Mouse (Mus musculus): ENCODE results near the gene Anapc2. TPM values are rescaled to one million over a fixed set of nuclear protein-coding genes. Genes with fewer than 3 reads are reported as not detected.
A peak's percentile ranks its signal among the peaks of the same experiment; 100 is the strongest.

The Anapc2 gene
- polyA plus RNA-seq, 1 experiment from 2014 or later = 43.4 TPM

GRCm38 (mm10) chr2:25243342-25243741 is 28.9 kb upstream of the Anapc2 start:
- Histone ChIP-seq H3K27ac (ENCODE audit: low read depth, low read length) (0 out of 2 replicates have a peak overlapping the region, but pooled peaks have one; percentile 74), H3K4me3 (ENCODE audit: low read depth, low read length) (no peak overlapping the region), H3K27me3 (replicated peaks; ENCODE audit: control insufficient read depth, insufficient read depth, low read length) (0 out of 2 replicates have a peak, but pooled peaks cover 3% of the 10 kb centered on the region), H3K4me1 (replicated peaks; ENCODE audit: control insufficient read depth, insufficient read depth, low read length) (peaks cover 9% of the 10 kb centered on the region; the same call in 1 of the 2 replicates), H3K4me2 (replicated peaks; ENCODE audit: low read depth) (peak overlapping the region; percentile 93), H3K9ac (ENCODE audit: low read depth, low read length) (no peak overlapping the region), H3K36me3 (ENCODE audit: control insufficient read depth, insufficient read depth) (peaks cover 12% of the 10 kb centered on the region; the same call in 1 of the 2 replicates), H3K9me3 (ENCODE audit: control insufficient read depth) (no peaks in the 10 kb centered on the region)
- 79% methylated on average over 8 of the region's 8 CpGs for WGBS
- ATAC-seq = no peak
- no peak for TF ChIP-seq CTCF (IDR thresholded peaks at IDR 0.05; ENCODE audit: low read depth)

DNA sequence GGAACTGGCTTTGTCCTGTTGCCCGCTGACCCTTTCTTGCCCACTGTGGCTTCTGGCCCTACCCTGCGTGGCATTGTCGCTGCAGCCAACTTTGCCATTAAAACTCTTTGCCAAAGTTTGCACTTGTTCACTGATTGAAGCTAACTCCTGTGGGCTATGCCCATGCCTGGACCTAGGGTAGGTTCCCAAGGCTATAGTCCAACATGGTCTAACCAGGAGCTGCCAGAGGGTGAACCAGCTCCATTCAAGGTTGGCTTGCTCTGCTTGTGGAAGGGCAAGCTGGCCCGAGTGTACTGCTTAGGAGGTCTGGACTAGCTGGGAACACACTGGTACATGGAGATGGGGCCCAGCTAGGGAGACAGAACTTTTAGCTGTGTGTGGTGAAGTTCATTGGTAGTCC is 28.1 kb upstream of the Anapc2 start:
- Histone ChIP-seq H3K9me3 (ENCODE audit: control insufficient read depth) (no peaks in the 10 kb centered on the region), H3K36me3 (ENCODE audit: control insufficient read depth, insufficient read depth) (peaks cover 19% of the 10 kb centered on the region; the same call in 1 of the 2 replicates), H3K27ac (ENCODE audit: low read depth, low read length) (no peak overlapping the region), H3K27me3 (replicated peaks; ENCODE audit: control insufficient read depth, insufficient read depth, low read length) (0 out of 2 replicates have a peak, but pooled peaks cover 3% of the 10 kb centered on the region), H3K4me2 (replicated peaks; ENCODE audit: low read depth) (no peak overlapping the region), H3K9ac (ENCODE audit: low read depth, low read length) (no peak overlapping the region), H3K4me1 (replicated peaks; ENCODE audit: control insufficient read depth, insufficient read depth, low read length) (peaks cover 9% of the 10 kb centered on the region; the same call in 1 of the 2 replicates), H3K4me3 (ENCODE audit: low read depth, low read length) (no peak overlapping the region)
- no peak for TF ChIP-seq CTCF (IDR thresholded peaks at IDR 0.05; ENCODE audit: low read depth)
- WGBS = 84% methylated on average over 4 of the region's 4 CpGs
- no peak for ATAC-seq

DNA sequence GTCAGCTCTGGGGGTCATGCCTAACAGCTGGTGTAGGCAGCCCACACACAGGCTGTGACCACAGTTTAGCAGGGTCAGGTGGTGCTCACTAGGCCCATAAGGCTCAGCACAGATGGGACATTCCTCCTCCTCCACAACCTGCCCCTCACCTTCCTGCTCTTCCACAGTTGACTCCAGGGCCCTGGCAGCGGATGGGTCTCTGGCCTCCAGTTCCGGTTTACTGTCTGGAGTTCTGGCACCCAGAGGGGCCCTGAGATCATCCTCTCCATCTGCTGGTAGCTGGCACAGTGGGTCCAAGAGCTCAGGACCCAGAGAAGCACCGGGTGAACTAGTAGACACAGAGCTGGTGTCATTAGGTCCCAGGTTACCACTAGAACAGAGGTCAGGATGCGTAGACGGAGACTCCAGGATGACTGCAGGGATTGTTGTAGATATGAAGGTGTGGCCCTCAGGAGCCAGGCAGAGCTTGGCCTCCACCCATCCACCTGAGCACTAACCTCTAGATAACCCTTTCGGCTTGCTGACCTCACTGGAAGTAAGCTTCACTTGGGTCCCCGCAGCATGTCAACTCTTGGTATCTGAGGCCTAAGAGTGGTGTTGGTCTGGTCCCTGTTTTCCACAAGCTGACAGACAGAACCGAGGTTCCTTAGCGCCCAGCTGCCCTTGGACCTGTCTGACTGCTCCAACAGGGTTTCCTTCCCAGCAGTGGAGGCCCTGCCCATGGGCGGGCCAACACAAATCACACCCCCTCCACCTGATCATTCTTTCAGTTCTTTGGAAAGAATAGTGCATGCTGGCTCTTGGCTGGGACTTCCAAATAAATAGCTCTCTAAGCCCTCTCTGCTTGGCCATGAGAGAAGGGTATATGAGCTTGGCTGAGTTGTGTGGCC is 25.9 kb upstream of the Anapc2 start, which contains the start of gene AL732309.1:
AL732309.1 (minus strand) TSS at position 681 of the 890 bp plus-strand sequence.
- ATAC-seq = peak; percentile 62
- H3K9ac ChIP-seq (ENCODE audit: low read depth, low read length) = peak within 1 kb of the TSS; percentile 11; the same call in 1 of the 2 replicates
- 0 out of 2 replicates have a peak, but pooled peaks cover 3% of the 10 kb centered on the region for H3K27me3 ChIP-seq (replicated peaks; ENCODE audit: control insufficient read depth, insufficient read depth, low read length)
- TF ChIP-seq CTCF (IDR thresholded peaks at IDR 0.05; ENCODE audit: low read depth) = no peak
- peak within 1 kb of the TSS; percentile 12 for H3K4me3 ChIP-seq (ENCODE audit: low read depth, low read length)
- peak within 1 kb of the TSS; percentile 74 for H3K27ac ChIP-seq (ENCODE audit: low read depth, low read length)
- no peaks in the 10 kb centered on the region for H3K9me3 ChIP-seq (ENCODE audit: control insufficient read depth)
- H3K4me1 ChIP-seq (replicated peaks; ENCODE audit: control insufficient read depth, insufficient read depth, low read length) = peaks cover 4% of the 10 kb centered on the region; the same call in 1 of the 2 replicates
- WGBS = 46% methylated on average over 10 of the region's 10 CpGs
- H3K4me2 ChIP-seq (replicated peaks; ENCODE audit: low read depth) = peak within 1 kb of the TSS; percentile 55
- peaks cover 39% of the 10 kb centered on the region for H3K36me3 ChIP-seq (ENCODE audit: control insufficient read depth, insufficient read depth)

DNA sequence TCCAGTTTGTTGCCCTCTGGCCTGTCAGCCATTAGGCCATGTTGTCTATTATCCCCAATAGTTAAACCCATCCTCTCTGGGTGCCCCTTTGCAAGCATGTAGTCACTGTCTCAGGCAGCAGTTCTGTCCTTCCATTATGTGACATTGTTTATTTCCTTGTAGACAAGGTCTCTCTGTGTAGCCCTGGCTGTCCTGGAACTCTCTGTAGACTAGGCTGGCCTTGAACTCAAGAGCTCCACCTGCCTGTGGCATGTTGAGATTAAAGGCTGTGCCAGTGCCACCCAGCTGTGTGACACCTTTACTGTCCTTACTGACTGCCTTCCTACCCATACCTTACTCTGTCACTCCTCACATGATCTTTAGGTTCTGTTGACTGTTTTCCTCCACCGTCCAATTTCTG is 19.9 kb upstream of the Anapc2 start:
- Histone ChIP-seq H3K4me3 (ENCODE audit: low read depth, low read length) (no peak overlapping the region), H3K36me3 (ENCODE audit: control insufficient read depth, insufficient read depth) (peaks cover 51% of the 10 kb centered on the region), H3K27me3 (replicated peaks; ENCODE audit: control insufficient read depth, insufficient read depth, low read length) (no peaks in the 10 kb centered on the region), H3K9me3 (ENCODE audit: control insufficient read depth) (no peaks in the 10 kb centered on the region), H3K9ac (ENCODE audit: low read depth, low read length) (no peak overlapping the region), H3K27ac (ENCODE audit: low read depth, low read length) (no peak overlapping the region), H3K4me2 (replicated peaks; ENCODE audit: low read depth) (no peak overlapping the region), H3K4me1 (replicated peaks; ENCODE audit: control insufficient read depth, insufficient read depth, low read length) (no peaks in the 10 kb centered on the region)
- WGBS = 72% methylated on average over 1 of the region's 1 CpGs
- peak; percentile 77 for TF ChIP-seq CTCF (IDR thresholded peaks at IDR 0.05; ENCODE audit: low read depth)
- ATAC-seq = no peak; the same call in 1 of the 2 replicates

GRCm38 (mm10) chr2:25255284-25255779 is 16.9 kb upstream of the Anapc2 start, which contains the start of gene Tmem203:
Tmem203 (plus strand) TSS chr2:25255439.
- under 1% methylated on average over 39 of the region's 39 CpGs for WGBS
- no peak for TF ChIP-seq CTCF (IDR thresholded peaks at IDR 0.05; ENCODE audit: low read depth)
- Histone ChIP-seq H3K36me3 (ENCODE audit: control insufficient read depth, insufficient read depth) (peaks cover 24% of the 10 kb centered on the region), H3K4me3 (ENCODE audit: low read depth, low read length) (peak within 1 kb of the TSS; percentile 99), H3K4me1 (replicated peaks; ENCODE audit: control insufficient read depth, insufficient read depth, low read length) (no peaks in the 10 kb centered on the region), H3K27ac (ENCODE audit: low read depth, low read length) (peak within 1 kb of the TSS; percentile 82), H3K4me2 (replicated peaks; ENCODE audit: low read depth) (peak within 1 kb of the TSS; percentile 93), H3K9ac (ENCODE audit: low read depth, low read length) (peak within 1 kb of the TSS; percentile 91), H3K27me3 (replicated peaks; ENCODE audit: control insufficient read depth, insufficient read depth, low read length) (no peaks in the 10 kb centered on the region), H3K9me3 (ENCODE audit: control insufficient read depth) (no peaks in the 10 kb centered on the region)
- peak; percentile 82 for ATAC-seq

All from intestine, postnatal 0 days (tissue).